Mouse (Mus musculus) brain, embryonic 14.5 days (tissue): ENCODE measurements at regions not wholly inside any gene's neighbourhood (a gene's known extent, or its start where the extent isn't known, plus 50 kb on each side); places are given as distances from the start of the nearest gene placed in this dataset.

ENCODE experiments used
- CTCF ChIP-seq: fragments of 200-500 bp; IDR thresholded peaks from 2 replicates; pipeline ENCODE4 v1.5.1; 2012; ENCODE audit warnings: inconsistent platforms, mild to moderate bottlenecking, moderate library complexity, borderline replicate concordance; ENCODE audit not compliant: insufficient read depth, insufficient read length; ENCODE audit errors: extremely low read depth
- POLR2A ChIP-seq: fragments of 200-500 bp; IDR thresholded peaks from 2 replicates; pipeline ENCODE4 v1.6.1; 2012; ENCODE audit warnings: mild to moderate bottlenecking, inconsistent platforms, borderline replicate concordance; ENCODE audit not compliant: poor library complexity, insufficient read depth, insufficient read length, severe bottlenecking; ENCODE audit errors: extremely low read depth

- no peak for TF ChIP-seq POLR2A
- peak; percentile 4; the same call in 1 of the 2 replicates for TF ChIP-seq CTCF
Measured at GRCm38 (mm10) chr2:72655864-72656263, 179.9 kb downstream of the Cdca7 start.
